Mouse (Mus musculus) cerebellum, adult (tissue): ENCODE results near the gene Cd300ld.
"Not testable (repeated sequence)": the region's sequence is repeated elsewhere in the genome, so short reads cannot be mapped to it uniquely, and the experiment has no call there.

Experiments
- ATAC-seq: cut with Nextera tagmentation; 2 replicates; pipeline ENCODE4 v1.9.2; 2017; ENCODE audit warnings: mild to moderate bottlenecking, moderate library complexity, mixed read lengths; ENCODE audit not compliant: insufficient number of reproducible peaks, low FRiP score, low TSS enrichment

Cd300ld gene

GRCm38 (mm10) chr11:114989793-114990192 lies at the start of gene Cd300ld:
Cd300ld (minus strand) TSS chr11:114989922.
- no peak for ATAC-seq

GRCm38 (mm10) chr11:115037669-115038068 lies 47.9 kb upstream of the Cd300ld start, which contains the start of gene Cd300ld5:
Cd300ld5 (minus strand) TSS chr11:115037769.
- not testable (repeated sequence) for ATAC-seq

GRCm38 (mm10) chr11:115026912-115027311 lies 37.2 kb upstream of the Cd300ld start, which contains the start of gene Cd300ld4:
Cd300ld4 (minus strand) TSS chr11:115027012.
- ATAC-seq = not testable (repeated sequence)

- ATAC-seq = not testable (repeated sequence)
These were observed 26.4 kb upstream of the Cd300ld start, which contains the start of gene Cd300ld2 for GRCm38 (mm10) chr11:115016093-115016492. Cd300ld2 (minus strand) TSS chr11:115016193.

- no peak for ATAC-seq
These were observed 14.3 kb upstream of the Cd300ld start for GRCm38 (mm10) chr11:115004070-115004469.

- ATAC-seq = no peak
These were observed 11.8 kb upstream of the Cd300ld start, which contains the start of gene Cd300c2 for GRCm38 (mm10) chr11:115001474-115002040. Cd300c2 (minus strand) TSS chr11:115001880.

- no peak for ATAC-seq
These were observed 7.9 kb downstream of the Cd300ld start for GRCm38 (mm10) chr11:114981866-114982265.

GRCm38 (mm10) chr11:114972726-114973125 lies 17.0 kb downstream of the Cd300ld start:
- ATAC-seq = no peak

- ATAC-seq = no peak
These were observed 20.9 kb downstream of the Cd300ld start, which contains the start of gene Cd300c for GRCm38 (mm10) chr11:114968752-114969207. Cd300c (minus strand) TSS chr11:114969157.

GRCm38 (mm10) chr11:114965182-114965828 lies 24.4 kb downstream of the Cd300ld start:
- ATAC-seq = no peak

GRCm38 (mm10) chr11:114960369-114960768 lies 29.4 kb downstream of the Cd300ld start:
- ATAC-seq = no peak

- ATAC-seq = 0 out of 2 replicates have a peak, but pooled peaks have one; percentile 45
These were observed 55.6 kb downstream of the Cd300ld start, which contains the start of gene Cd300lb for GRCm38 (mm10) chr11:114934144-114934543. Cd300lb (minus strand) TSS chr11:114934386.

- ATAC-seq = no peak
These were observed 56.1 kb downstream of the Cd300ld start for GRCm38 (mm10) chr11:114933591-114933990.
